Mouse (Mus musculus): ENCODE results near the gene Krt14. TPM values are rescaled to one million over a fixed set of nuclear protein-coding genes. Genes with fewer than 3 reads are reported as not detected.
"Not testable (repeated sequence)": the region's sequence is repeated elsewhere in the genome, so short reads cannot be mapped to it uniquely, and the experiment has no call there.

Krt14 gene
- not detected for total RNA-seq (2021)

DNA sequence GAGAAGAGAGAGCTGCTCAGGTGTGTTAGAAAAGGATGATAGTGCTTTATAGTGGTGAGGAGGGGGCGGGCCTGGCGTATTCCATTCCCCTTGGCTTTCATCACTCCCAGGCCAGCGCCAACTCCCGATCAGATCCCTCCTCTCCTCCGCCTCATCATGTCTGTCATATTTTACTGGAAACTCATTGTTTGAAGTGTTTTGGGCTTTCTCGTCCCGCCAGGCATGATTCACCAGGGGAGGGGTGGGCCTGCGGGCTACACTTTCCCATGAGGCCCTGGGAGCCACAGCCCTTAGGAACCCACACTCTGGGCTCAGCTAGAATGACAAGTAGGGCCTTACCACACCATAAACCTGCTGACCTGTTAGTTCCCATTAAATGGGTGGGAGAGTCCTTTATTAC, at the start of gene Krt14:
TSS of gene Krt14 (minus strand) at position 51 of the 400 bp plus-strand sequence.
- DNase-seq (ENCODE audit: extremely low spot score in 1 of 2, low spot score in 1 of 2), result no peak

DNA sequence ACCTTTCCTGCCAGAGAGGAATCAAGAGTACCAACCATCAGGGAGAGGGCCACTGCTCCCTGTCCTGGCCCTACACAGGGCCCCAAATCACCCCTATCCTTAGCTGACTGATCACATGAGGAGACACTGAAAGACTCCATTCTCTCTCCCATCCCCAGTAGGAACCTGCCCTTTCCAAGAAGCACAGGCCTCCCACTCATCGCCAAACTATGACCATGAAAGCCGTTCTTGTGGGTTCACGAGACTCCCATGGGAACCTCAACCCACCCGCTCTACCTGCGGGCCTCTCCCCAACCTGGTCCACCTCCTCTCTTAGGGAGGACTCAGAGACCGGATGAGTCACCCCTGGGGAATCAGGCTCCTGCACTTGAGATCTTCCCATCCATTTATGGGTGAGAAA, 48.2 kb upstream of the Krt14 start:
- no peak for DNase-seq (ENCODE audit: extremely low spot score in 1 of 2, low spot score in 1 of 2)

DNA sequence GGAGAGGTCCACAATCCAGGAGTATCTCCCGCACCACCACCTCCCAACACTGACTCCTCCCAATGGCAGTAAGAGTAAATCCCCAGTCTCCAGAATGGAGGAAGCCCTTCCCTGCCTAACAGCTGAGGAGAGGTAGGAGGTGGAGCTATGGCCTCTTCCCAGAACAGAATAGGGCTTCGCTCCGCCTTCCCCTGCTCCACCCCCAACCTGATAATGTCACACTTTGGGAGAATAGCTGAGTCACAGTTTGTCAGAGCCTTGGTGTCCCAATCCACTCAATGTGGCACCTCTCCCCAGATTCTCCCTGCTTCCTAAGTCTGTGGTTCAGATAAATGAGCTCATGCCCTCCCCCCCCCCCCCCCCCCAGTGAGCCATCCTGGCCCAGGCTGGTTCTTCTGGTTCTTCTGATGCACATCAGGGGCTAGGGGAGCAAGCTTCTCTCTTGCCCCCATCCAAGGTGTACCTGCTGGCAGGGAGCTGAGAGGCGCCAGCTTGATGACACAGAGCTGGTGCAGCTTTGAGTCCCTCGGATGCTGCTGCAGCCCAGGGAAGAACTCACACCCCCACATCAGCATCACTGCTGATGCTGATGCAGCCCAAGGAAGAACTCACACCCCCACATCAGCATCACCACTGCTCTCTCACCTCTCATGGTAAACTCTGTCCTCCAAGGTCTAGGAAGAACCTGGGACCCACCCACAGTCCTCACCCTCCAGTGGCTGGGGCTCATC, 47.2 kb upstream of the Krt14 start:
- DNase-seq (ENCODE audit: extremely low spot score in 1 of 2, low spot score in 1 of 2), result no peak

DNA sequence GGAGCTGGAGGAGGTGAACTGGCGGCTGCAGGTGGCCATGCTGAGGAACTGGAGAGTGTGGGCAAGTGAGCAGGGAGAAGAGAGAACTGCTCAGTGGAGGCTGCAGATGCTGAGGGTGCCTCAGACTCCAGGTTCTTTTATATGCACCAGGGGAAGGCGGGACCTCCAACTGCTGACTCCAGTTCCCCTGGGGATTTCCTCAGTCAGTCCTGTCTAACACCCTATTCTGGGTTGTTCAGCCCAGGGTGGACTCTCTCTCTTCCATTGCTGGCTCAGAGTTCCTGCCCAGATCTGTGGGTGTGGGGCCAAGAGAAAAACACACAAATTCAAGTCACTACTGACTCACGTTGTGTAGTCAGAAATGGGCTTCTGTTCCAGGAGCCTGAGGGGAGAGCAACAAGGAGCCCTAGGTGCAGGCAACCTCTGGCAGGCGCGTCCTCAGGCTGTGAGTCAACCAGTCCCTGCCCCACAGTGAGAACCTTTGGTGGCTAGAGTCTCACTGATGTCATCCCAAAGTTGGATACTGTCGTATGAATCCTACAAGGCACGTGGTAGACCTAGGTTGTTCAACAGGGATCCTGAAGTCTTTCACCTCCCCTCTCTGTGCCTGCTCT, 41.6 kb upstream of the Krt14 start, which contains the start of gene Krt16:
TSS of gene Krt16 (minus strand) at position 51 of the 614 bp plus-strand sequence.
- no peak for DNase-seq (ENCODE audit: extremely low spot score in 1 of 2, low spot score in 1 of 2)

DNA sequence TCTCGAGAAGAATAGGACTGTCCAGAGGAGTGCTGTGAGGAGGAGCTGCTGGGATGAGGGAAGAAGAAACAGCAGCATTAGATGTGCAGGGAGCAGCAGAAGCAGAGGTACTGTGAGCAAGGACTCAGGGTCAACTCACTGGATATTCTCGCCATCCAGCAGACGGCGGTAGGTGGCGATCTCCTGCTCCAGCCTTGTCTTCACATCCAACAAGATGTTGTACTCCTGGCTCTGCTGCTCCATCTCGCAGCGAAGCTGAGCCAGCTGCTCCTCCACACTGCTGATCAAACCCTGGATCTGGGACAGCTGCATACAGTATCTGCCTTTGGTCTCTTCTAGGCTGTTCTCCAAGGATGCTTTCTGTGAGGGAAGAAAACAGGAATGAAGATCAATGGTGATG, 39.1 kb upstream of the Krt14 start:
- not testable (repeated sequence) for DNase-seq (ENCODE audit: extremely low spot score in 1 of 2, low spot score in 1 of 2)

DNA sequence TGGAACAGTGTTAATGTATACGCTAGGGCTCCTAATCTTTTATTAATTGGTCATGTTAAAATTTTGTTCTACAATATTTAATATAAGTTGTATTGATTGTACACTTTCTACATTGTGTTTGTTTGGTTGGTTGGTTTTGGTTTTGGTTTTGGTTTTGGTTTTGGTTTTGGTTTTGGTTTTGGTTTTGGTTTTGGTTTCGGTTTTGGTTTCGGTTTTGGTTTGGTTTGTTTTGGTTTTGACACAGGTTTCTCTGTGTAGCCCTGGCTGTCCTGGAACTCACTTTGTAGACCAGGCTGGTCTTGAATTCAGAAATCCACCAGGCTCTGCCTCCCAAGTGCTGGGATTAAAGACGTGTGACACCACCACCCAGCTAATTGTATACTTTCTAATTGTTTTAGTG, 32.9 kb upstream of the Krt14 start:
- DNase-seq (ENCODE audit: extremely low spot score in 1 of 2, low spot score in 1 of 2), result not testable (repeated sequence)

DNA sequence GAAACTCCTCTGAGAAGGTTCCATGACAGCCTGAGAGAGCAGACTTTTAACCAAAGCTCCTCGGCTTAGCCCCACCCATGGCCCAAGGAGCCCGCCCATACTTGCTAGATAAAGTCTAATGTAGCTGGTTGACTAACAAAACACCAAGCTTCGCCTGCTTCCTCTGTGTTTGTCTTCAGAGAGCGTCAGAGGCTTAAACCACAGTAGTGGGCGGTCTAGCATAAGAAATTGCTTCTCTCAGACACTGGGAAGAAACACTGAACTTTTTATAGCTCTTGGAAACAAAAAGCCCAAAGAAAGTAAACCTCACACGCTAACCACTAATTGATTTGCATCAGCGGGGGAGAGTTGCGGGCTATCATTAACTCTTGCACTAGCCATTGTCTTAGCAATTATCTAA, 14.4 kb upstream of the Krt14 start:
- no peak for DNase-seq (ENCODE audit: extremely low spot score in 1 of 2, low spot score in 1 of 2)

DNA sequence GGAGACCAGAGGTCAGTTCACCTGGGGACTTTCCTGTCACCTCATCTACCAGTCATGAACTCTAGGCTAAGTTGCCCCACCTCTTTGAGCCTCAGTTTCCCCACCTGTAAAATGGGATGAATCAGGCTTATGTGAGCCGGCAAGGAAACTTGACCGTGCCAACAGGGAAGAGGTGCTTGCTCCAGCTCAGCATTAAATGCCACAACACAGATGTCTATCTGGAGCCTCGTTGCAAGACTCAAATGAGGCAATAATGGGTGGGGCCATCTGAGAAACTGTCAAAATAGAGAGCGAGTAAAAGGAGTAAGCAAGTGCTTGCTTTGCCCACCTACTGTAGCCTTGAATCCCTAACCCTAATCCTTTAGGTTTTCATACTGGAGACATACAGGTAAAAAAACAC, 12.0 kb upstream of the Krt14 start:
- no peak for DNase-seq (ENCODE audit: extremely low spot score in 1 of 2, low spot score in 1 of 2)

DNA sequence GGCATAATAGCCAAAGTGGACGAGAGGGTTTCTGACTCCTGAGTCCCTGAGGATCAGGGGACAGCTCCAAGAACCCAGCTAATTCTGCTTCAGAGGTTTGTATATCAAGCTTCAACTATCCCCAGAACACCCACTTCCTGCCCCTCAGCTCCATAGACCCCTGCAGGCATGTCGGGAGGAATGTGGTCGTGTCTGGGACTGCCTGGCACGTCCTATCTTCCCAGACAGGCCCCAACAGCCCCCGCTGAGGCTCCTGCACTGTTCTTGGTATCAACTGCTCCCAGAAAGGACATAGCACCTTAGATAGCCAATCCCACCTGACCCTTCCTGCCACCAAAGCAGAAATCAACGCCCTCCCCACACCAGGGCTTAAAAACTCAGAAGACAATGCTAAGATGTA, 1.2 kb upstream of the Krt14 start:
- no peak for DNase-seq (ENCODE audit: extremely low spot score in 1 of 2, low spot score in 1 of 2)

DNA sequence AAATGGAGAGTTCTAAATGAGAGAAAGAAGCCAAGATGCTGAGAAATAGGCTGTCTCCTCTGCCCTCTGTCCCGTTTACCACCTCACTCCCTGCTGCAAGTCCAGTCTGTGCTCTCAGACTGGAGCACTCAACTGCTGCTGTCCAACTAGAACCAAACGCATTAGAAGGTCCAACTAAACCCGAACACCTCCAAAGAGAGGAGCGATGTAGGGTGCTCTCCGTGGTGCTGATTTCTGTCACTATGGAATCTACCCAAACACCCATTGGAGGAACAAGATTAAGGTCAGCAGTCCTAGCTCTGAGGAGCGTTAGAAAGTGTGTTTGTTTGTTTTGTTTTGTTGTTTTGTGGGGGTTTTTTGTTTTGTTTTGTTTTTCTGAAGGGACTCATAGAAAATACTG, 3.9 kb downstream of the Krt14 start:
- no peak for DNase-seq (ENCODE audit: extremely low spot score in 1 of 2, low spot score in 1 of 2)

DNA sequence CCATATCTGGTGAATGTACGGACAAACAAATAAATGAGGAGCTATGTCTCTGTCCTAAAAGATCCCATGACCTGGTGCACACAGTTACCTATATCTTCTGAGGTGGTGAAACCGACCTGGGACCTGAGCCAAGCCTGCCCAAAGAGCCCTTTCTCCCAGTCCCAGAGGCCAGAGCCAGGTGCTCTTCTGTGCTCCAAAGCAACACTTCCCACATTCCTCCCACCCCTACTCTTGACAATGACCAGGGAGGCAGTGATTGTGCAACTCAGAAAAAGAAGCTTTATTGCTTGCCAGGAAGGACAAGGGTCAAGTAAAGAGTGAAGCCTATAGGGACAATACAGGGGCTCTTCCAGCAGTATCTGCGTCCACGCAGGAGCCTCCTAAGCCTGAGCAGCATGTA, 4.4 kb downstream of the Krt14 start:
- no peak for DNase-seq (ENCODE audit: extremely low spot score in 1 of 2, low spot score in 1 of 2)

DNA sequence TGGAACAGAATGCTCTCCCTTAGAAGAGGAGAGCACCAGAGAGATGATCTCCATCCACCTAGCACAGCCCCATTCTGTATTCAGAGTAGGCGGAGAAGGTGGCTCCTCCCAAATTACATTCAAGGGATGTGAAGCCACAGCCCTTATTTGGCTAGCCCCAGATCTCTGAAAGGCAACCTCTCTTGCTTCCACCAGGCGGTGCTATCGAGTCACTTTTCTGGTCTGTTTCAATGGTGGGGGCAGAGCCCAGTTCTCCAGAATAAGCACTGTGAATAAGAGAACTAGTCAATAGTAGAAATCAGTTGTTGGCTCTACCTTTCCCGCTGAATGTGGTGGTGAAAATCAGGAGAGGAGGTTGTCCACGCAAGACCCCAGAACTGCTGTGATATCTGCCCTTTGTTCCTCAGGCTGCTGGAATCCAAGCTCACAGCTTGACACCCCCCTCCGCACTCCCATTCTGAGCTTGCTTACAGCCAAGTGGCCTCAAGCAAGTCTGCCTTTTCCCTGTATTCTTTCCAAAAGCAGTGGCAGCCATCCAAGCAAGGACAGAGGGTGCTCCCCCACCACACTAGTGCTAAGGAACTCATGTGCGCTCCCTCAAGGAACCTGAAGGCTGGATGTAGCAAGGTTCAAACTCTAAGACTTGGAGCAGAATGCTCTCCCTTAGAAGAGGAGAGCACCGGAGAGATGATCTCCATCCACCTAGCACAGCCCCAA, 7.1 kb downstream of the Krt14 start:
- DNase-seq (ENCODE audit: extremely low spot score in 1 of 2, low spot score in 1 of 2), result peak; percentile 26 to 60

DNA sequence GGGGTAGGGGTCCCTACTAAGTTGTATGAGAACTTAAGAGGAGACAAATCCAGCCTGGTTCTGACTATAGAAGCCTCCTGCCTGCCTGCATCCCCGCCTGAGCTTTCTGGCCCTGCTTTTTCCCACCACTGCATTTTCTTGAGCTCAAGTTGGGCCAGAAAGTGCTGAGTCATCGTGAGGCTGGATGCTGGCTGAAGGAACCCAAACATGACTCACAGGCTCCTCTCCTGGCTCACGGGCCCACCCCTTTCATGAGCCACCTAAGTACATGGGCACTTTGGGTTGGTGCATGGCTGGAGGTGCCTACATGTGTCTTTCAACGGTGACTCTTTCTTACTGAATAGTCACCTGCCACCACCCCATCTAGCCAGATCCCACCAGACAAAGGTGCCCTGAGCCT, 8.7 kb downstream of the Krt14 start:
- no peak for DNase-seq (ENCODE audit: extremely low spot score in 1 of 2, low spot score in 1 of 2)

DNA sequence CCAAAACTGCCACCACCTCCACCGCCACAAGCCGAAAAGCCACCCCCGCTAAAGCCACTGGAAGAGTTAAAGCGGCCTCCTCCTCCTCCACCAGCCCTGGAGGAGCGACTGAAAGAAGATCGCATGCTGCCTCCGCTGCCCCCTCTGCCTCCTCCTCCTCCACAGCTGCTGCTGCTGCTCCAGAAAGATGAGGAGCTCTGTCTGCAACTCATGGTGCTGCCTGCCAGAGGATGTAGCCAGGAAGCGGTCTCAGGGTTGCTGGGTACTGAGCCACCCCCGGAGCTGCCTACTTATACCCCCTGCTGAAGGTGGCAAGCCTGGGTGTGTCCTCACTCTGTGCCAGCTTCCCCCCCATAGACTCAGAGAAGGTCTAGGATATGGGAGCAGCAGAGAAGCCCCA, 14.4 kb downstream of the Krt14 start, which contains the start of gene Krt9:
TSS of gene Krt9 (minus strand) at position 255 of the 400 bp plus-strand sequence.
- DNase-seq (ENCODE audit: extremely low spot score in 1 of 2, low spot score in 1 of 2), result no peak

DNA sequence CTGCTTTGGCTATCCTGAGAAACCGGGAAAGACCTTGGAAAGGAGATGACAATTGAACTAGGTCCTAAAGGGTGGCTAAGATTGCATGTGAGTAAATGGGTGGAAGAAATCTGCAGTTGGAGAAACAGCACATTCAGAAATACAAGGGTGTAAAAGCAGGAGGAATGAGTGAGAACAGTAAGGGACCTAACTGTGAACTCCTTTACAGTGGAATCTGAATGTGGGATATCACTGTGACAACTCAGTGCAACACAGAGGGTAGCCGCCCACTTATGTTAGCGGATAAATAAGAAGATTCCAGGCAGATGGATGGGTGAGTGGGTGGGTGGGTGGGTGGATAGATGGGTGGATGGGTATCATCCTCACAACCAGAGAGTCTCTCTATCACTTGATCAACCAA, 15.5 kb downstream of the Krt14 start:
- no peak for DNase-seq (ENCODE audit: extremely low spot score in 1 of 2, low spot score in 1 of 2)

DNA sequence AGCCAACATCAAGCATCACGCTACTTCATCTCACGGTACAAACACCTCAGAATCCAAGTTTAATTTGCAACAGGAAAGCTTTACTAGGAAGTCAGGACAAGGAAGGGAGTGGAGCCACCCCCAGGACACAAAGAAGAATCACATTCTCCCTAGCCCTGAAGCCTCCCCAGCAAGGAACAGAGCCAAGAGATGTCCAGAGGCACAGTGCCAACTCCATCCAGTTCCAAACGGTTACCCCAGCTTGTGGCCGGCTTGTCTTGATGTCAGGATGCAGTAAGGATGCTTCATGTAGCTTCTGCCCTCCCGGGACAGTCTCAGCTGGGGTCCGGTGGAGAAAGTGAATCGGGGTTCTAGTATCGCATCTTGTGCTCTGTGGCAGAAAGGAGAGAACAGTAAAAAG, 20.6 kb downstream of the Krt14 start:
- no peak for DNase-seq (ENCODE audit: extremely low spot score in 1 of 2, low spot score in 1 of 2)

DNA sequence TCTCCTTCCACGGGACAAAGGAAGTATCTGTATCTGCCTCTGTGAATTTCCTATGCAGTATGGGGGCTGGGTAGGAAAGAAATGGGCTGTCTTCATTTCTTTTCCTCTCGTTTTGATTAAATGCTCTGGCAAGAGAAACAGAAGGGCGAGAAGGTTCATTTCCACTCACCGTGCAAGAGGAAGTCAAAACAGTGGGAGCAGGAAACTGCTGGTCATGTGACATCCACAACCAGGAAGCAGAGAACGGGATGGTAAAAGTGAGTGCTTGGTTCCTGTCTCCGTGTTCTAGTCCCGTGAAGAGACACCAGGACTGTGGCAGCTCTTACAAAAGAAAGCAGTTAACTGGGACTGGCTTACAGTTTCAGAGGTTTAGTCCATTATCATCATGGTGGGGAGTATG, 25.6 kb downstream of the Krt14 start:
- no peak for DNase-seq (ENCODE audit: extremely low spot score in 1 of 2, low spot score in 1 of 2)

DNA sequence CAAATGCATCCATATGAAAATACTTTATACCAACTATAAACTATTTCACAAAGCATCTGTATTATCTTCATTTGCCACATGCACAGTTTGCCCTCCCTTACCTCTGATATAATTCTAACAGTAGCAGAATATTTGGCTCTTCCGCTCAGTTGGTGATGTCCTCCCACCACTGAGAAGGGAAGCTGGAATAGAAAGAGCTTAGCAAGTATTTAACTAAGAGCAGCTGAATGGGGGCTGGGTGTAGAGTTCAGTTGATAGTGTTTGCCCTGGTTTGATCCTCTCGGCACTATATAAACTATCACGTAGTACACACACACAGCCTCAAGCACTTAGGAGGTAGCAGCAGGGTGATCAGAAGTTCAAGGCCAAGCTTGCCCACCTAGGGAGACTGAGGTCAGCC, 28.1 kb downstream of the Krt14 start:
- DNase-seq (ENCODE audit: extremely low spot score in 1 of 2, low spot score in 1 of 2), result no peak

DNA sequence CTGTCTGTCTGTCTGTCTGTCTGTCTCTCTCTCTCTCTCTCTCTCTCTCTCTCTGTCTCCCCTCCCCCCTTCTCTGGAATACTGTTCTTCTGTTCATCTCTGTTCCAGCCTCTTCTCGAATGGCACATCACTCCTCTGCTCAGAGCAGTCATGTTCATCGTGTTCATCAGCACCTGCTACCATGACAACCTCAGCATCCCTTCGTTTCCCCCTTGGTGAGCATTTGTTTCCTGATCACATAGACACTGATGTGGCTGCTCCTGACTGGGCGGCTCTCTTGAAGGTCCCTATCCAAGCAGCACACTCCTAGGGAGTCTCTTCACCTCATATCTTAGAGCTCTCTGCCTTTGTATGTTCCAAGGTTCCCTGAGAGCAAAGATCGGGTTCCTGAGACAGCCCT, 29.0 kb downstream of the Krt14 start:
- DNase-seq (ENCODE audit: extremely low spot score in 1 of 2, low spot score in 1 of 2), result no peak

DNA sequence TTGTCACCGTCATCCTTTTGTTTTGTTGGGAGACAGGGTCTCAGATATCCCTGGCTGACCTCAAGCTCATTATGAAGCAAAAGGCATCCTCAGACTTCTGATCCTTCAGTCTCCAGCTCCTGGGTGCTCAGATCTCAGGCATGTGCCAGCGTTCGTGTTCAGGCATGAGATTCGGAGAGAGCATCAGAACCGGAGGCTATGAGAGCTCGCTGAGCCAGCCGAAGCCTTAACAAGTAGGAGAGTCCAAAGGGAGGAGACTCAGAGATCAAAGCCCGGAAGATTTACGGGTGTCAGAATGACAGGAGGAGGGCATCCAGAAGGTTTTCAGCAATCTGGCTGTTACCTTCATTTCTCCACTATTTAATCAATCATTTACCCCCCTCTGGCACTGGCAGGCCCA, 30.6 kb downstream of the Krt14 start:
- no peak for DNase-seq (ENCODE audit: extremely low spot score in 1 of 2, low spot score in 1 of 2)
